Mouse (Mus musculus): ENCODE measurements around the gene Chrng.
A peak's percentile ranks its signal among the peaks of the same experiment; 100 is the strongest.

Chrng gene

GRCm38 (mm10) chr1:87198119-87199065 is 6.1 kb upstream of the Chrng start:
- peak in 1 of 2 experiments; percentile 58 for DNase-seq (ENCODE audit: low spot score in 2 of 2)

GRCm38 (mm10) chr1:87200811-87201210 is 3.6 kb upstream of the Chrng start:
- no peak for DNase-seq (ENCODE audit: low spot score in 2 of 2)

GRCm38 (mm10) chr1:87201848-87202247 is 2.6 kb upstream of the Chrng start:
- peak in 1 of 2 experiments; percentile 56 for DNase-seq (ENCODE audit: low spot score in 2 of 2)

GRCm38 (mm10) chr1:87203779-87204178 is 678 bp upstream of the Chrng start:
- DNase-seq (ENCODE audit: low spot score in 2 of 2) = no peak

- no peak for DNase-seq (ENCODE audit: low spot score in 2 of 2)
These were observed 581 bp downstream of the Chrng start for GRCm38 (mm10) chr1:87205038-87205437.

GRCm38 (mm10) chr1:87205502-87205901 is 1.0 kb downstream of the Chrng start:
- DNase-seq (ENCODE audit: low spot score in 2 of 2) = no peak

GRCm38 (mm10) chr1:87206339-87206738 is 1.9 kb downstream of the Chrng start:
- peak in 1 of 2 experiments; percentile 56 for DNase-seq (ENCODE audit: low spot score in 2 of 2)

- DNase-seq (ENCODE audit: low spot score in 2 of 2) = no peak
These were observed 7.0 kb downstream of the Chrng start for GRCm38 (mm10) chr1:87211431-87211830.

GRCm38 (mm10) chr1:87213735-87214704 is 9.6 kb downstream of the Chrng start, which contains the start of gene Eif4e2:
Gene Eif4e2 (plus strand): TSS chr1:87213914.
- peak; percentile 91 to 96 for DNase-seq (ENCODE audit: low spot score in 2 of 2)

- DNase-seq (ENCODE audit: low spot score in 2 of 2) = no peak
These were observed 10.3 kb downstream of the Chrng start for GRCm38 (mm10) chr1:87214748-87215147.

- DNase-seq (ENCODE audit: low spot score in 2 of 2) = no peak
These were observed 13.5 kb downstream of the Chrng start for GRCm38 (mm10) chr1:87217938-87218337.

- DNase-seq (ENCODE audit: low spot score in 2 of 2) = no peak
These were observed 21.3 kb downstream of the Chrng start for GRCm38 (mm10) chr1:87225739-87226138.

- no peak for DNase-seq (ENCODE audit: low spot score in 2 of 2)
These were observed 22.1 kb downstream of the Chrng start for GRCm38 (mm10) chr1:87226409-87227159.

- DNase-seq (ENCODE audit: low spot score in 2 of 2) = no peak
These were observed 22.7 kb downstream of the Chrng start for GRCm38 (mm10) chr1:87227160-87227550.

GRCm38 (mm10) chr1:87230606-87231005 is 26.1 kb downstream of the Chrng start:
- no peak for DNase-seq (ENCODE audit: low spot score in 2 of 2)

GRCm38 (mm10) chr1:87232197-87232596 is 27.7 kb downstream of the Chrng start:
- DNase-seq (ENCODE audit: low spot score in 2 of 2) = no peak

- DNase-seq (ENCODE audit: low spot score in 2 of 2) = no peak
These were observed 34.6 kb downstream of the Chrng start for GRCm38 (mm10) chr1:87239056-87239455.

- no peak for DNase-seq (ENCODE audit: low spot score in 2 of 2)
These were observed 38.6 kb downstream of the Chrng start for GRCm38 (mm10) chr1:87243021-87243420.

- DNase-seq (ENCODE audit: low spot score in 2 of 2) = no peak
These were observed 41.0 kb downstream of the Chrng start for GRCm38 (mm10) chr1:87245430-87245829.

GRCm38 (mm10) chr1:87245929-87246815 is 41.7 kb downstream of the Chrng start:
- DNase-seq (ENCODE audit: low spot score in 2 of 2) = peak; percentile 59 to 83

All from urinary bladder, postnatal 4 days (tissue).